Mouse (Mus musculus) midbrain, embryonic 15.5 days (tissue): ENCODE measurements around the gene Thsd4. TPM values are rescaled to one million over a fixed set of nuclear protein-coding genes. Genes with fewer than 3 reads are reported as not detected.

Experiments used
- ATAC-seq: fragments of 200-750 bp; cut with Nextera tagmentation; replicated peaks from 2 replicates; pipeline ENCODE4 v1.8.0; 2017; ENCODE audit warnings: moderate TSS enrichment
- H3K27ac ChIP-seq: fragments of 300-500 bp; sonication (generic); 2 replicates; pipeline ENCODE4 v1.5.1; 2015; ENCODE audit warnings: mild to moderate bottlenecking, inconsistent platforms
- H3K27me3 ChIP-seq: fragments of 300-500 bp; sonication (generic); replicated peaks from 2 replicates; pipeline ENCODE4 v1.6.1; 2015; ENCODE audit warnings: inconsistent platforms
- H3K36me3 ChIP-seq: fragments of 300-500 bp; sonication (generic); replicated peaks from 2 replicates; pipeline ENCODE4 v1.6.1; 2015; ENCODE audit warnings: inconsistent platforms
- H3K4me1 ChIP-seq: fragments of 300-500 bp; sonication (generic); 2 replicates; pipeline ENCODE4 v1.6.1; 2015; ENCODE audit warnings: inconsistent platforms
- H3K4me2 ChIP-seq: fragments of 300-500 bp; sonication (generic); 2 replicates; pipeline ENCODE4 v1.6.1; 2015; ENCODE audit warnings: inconsistent platforms, mild to moderate bottlenecking, moderate library complexity
- H3K4me3 ChIP-seq: fragments of 300-500 bp; sonication (generic); 2 replicates; pipeline ENCODE4 v1.5.1; 2015; ENCODE audit warnings: mild to moderate bottlenecking, inconsistent platforms
- H3K9ac ChIP-seq: fragments of 300-500 bp; sonication (generic); 2 replicates; pipeline ENCODE4 v1.6.1; 2015; ENCODE audit warnings: mild to moderate bottlenecking, inconsistent platforms
- H3K9me3 ChIP-seq: fragments of 300-500 bp; sonication (generic); 2 replicates; pipeline ENCODE4 v1.6.1; 2016; ENCODE audit warnings: inconsistent platforms
- WGBS: fragments of 180-500 bp; shearing (Covaris S2); methylation state at CpG from one replicate; pipeline ENCODE4 v1.1.7; 2015; ENCODE audit warnings: mixed read lengths; 5-methylcytosine and 5-hydroxymethylcytosine counted together
- polyA plus RNA-seq: library from polyadenylated mRNA; unstranded; fragments of >200 nt; fragmentation: Nextera tagmentation; extraction: Ambion mirVana; gene quantifications from 2 replicates; pipeline ENCODE4 v1.2.1, GENCODE M21; 2015

The Thsd4 gene
- polyA plus RNA-seq, 1 experiment from 2014 or later = 6.4 TPM

- no peak overlapping the region for H3K9ac ChIP-seq
These were observed 80.5 kb downstream of the Thsd4 start for GRCm38 (mm10) chr9:60441274-60441902.

GRCm38 (mm10) chr9:60440506-60440905 is 81.3 kb downstream of the Thsd4 start:
- Histone ChIP-seq H3K36me3 (no peaks in the 10 kb centered on the region), H3K27ac (no peak overlapping the region), H3K4me2 (no peak overlapping the region), H3K9me3 (no peaks in the 10 kb centered on the region), H3K4me1 (no peaks in the 10 kb centered on the region), H3K9ac (no peak overlapping the region), H3K27me3 (no peaks in the 10 kb centered on the region), H3K4me3 (no peak overlapping the region)
- 89% methylated on average over 8 of the region's 8 CpGs for WGBS
- ATAC-seq = no peak

More at GRCm38 (mm10) chr9:60441274-60441902, 80.5 kb downstream of the Thsd4 start:
- Histone ChIP-seq H3K27ac (no peak overlapping the region), H3K4me1 (no peaks in the 10 kb centered on the region), H3K27me3 (no peaks in the 10 kb centered on the region), H3K4me2 (no peak overlapping the region), H3K4me3 (no peak overlapping the region), H3K36me3 (no peaks in the 10 kb centered on the region), H3K9me3 (no peaks in the 10 kb centered on the region)
- ATAC-seq = no peak
- WGBS = 71% methylated on average over 10 of the region's 10 CpGs

- no peak overlapping the region for H3K27ac ChIP-seq
- H3K27me3 ChIP-seq = no peaks in the 10 kb centered on the region
- ATAC-seq = no peak
- H3K4me1 ChIP-seq = no peaks in the 10 kb centered on the region
- no peaks in the 10 kb centered on the region for H3K9me3 ChIP-seq
- 90% methylated on average over 3 of the region's 3 CpGs for WGBS
- no peak overlapping the region for H3K4me3 ChIP-seq
- no peak overlapping the region for H3K4me2 ChIP-seq
- H3K9ac ChIP-seq = no peak overlapping the region
- H3K36me3 ChIP-seq = no peaks in the 10 kb centered on the region
These were observed 85.6 kb downstream of the Thsd4 start for GRCm38 (mm10) chr9:60436246-60436645.

- H3K27me3 ChIP-seq = no peaks in the 10 kb centered on the region
- no peak overlapping the region for H3K9ac ChIP-seq
- H3K9me3 ChIP-seq = no peaks in the 10 kb centered on the region
- WGBS = 33% methylated on average over 2 of the region's 2 CpGs
- no peak overlapping the region for H3K27ac ChIP-seq
- H3K4me3 ChIP-seq = no peak overlapping the region
- H3K36me3 ChIP-seq = no peaks in the 10 kb centered on the region
- no peak overlapping the region for H3K4me2 ChIP-seq
- no peak for ATAC-seq
- H3K4me1 ChIP-seq = no peaks in the 10 kb centered on the region
These were observed 87.8 kb downstream of the Thsd4 start for GRCm38 (mm10) chr9:60434093-60434492.

- WGBS = 93% methylated on average over 4 of the region's 4 CpGs
- H3K9me3 ChIP-seq = no peaks in the 10 kb centered on the region
- H3K4me3 ChIP-seq = no peak overlapping the region
- H3K4me2 ChIP-seq = no peak overlapping the region
- no peaks in the 10 kb centered on the region for H3K27me3 ChIP-seq
- no peak overlapping the region for H3K27ac ChIP-seq
- H3K9ac ChIP-seq = no peak overlapping the region
- no peaks in the 10 kb centered on the region for H3K4me1 ChIP-seq
- H3K36me3 ChIP-seq = no peaks in the 10 kb centered on the region
- no peak for ATAC-seq
These were observed 89.9 kb downstream of the Thsd4 start for GRCm38 (mm10) chr9:60431924-60432323.

GRCm38 (mm10) chr9:60430017-60430416 is 91.8 kb downstream of the Thsd4 start:
- H3K36me3 ChIP-seq = no peaks in the 10 kb centered on the region
- H3K9ac ChIP-seq = no peak overlapping the region
- H3K27me3 ChIP-seq = no peaks in the 10 kb centered on the region
- H3K4me2 ChIP-seq = no peak overlapping the region
- H3K4me3 ChIP-seq = no peak overlapping the region
- H3K9me3 ChIP-seq = no peaks in the 10 kb centered on the region
- H3K4me1 ChIP-seq = no peaks in the 10 kb centered on the region
- no peak for ATAC-seq
- WGBS = 51% methylated on average over 4 of the region's 4 CpGs
- no peak overlapping the region for H3K27ac ChIP-seq

GRCm38 (mm10) chr9:60414076-60414755 is 107.6 kb downstream of the Thsd4 start:
- 33% methylated on average over 4 of the region's 4 CpGs for WGBS
- H3K9me3 ChIP-seq = no peaks in the 10 kb centered on the region
- ATAC-seq = no peak
- no peak overlapping the region for H3K27ac ChIP-seq
- no peaks in the 10 kb centered on the region for H3K27me3 ChIP-seq
- no peak overlapping the region for H3K4me2 ChIP-seq
- H3K36me3 ChIP-seq = no peaks in the 10 kb centered on the region
- no peak overlapping the region for H3K9ac ChIP-seq
- H3K4me1 ChIP-seq = peaks cover 7% of the 10 kb centered on the region; the same call in 1 of the 2 replicates
- H3K4me3 ChIP-seq = no peak overlapping the region

DNA sequence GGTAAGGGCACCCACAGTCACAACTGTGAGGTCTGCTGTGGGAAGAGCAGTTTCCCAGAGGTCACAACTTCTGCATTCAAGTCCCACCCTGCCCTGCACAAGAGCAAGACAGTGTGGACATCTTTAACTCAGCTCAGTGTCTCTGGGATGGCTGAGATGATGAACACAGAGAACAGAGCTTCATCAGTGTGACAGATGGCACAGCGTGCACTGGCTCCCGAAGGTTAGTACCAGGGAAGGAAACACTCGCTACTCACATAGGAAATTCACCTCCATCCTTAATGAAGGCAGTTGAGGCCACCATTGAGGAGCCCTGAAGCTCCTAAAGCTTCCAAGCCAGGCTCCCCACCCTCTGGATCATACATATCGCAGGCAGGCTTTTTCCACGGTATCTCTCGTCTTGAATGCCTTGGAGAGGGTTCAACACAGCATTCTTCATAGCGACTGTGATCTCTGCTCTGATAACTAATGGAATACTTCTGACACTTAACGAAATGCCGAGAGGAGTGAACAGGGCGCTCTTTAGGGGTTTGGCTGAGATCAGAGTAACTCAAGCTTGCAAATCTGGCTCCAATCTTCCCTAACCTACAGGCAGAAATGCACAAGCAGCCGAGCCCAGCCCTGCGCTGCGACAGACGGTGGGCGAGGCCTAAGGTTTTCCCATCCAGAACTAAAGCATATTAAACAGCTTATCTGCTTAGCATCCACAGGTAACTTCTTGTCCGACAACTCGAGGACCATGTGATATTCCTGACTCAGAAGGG is 110.8 kb downstream of the Thsd4 start:
- Histone ChIP-seq H3K9ac (no peak overlapping the region), H3K4me2 (no peak overlapping the region), H3K36me3 (no peaks in the 10 kb centered on the region), H3K27ac (no peak overlapping the region), H3K9me3 (no peaks in the 10 kb centered on the region), H3K4me3 (no peak overlapping the region), H3K27me3 (no peaks in the 10 kb centered on the region), H3K4me1 (peaks cover 7% of the 10 kb centered on the region; the same call in 1 of the 2 replicates)
- 70% methylated on average over 17 of the region's 17 CpGs for WGBS
- ATAC-seq = no peak

DNA sequence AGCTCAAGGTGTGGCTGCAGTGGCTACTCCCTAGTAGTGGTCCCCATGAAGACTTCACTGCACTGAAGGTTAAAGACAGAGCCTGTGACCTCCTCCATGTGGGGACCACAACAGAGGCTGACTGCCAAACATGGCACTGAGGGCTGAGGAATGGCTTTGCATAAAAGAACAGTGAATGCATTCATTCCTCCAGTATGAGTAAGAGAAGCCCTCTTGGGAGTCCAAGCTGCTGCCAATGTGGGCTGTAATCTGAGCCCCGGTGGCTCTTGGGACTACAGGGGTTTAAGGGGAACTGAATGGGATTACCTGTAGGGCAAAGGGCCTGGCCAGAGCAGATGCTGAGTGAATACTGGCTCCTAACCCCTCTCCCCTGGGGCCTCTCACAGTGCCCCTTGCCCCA is 114.5 kb downstream of the Thsd4 start:
- no peak overlapping the region for H3K4me3 ChIP-seq
- no peaks in the 10 kb centered on the region for H3K27me3 ChIP-seq
- H3K4me1 ChIP-seq = no peaks in the 10 kb centered on the region; the same call in 1 of the 2 replicates
- no peak overlapping the region for H3K4me2 ChIP-seq
- H3K27ac ChIP-seq = no peak overlapping the region
- H3K9me3 ChIP-seq = no peaks in the 10 kb centered on the region
- ATAC-seq = no peak
- 9% methylated on average over 1 of the region's 1 CpGs for WGBS
- no peaks in the 10 kb centered on the region for H3K36me3 ChIP-seq
- H3K9ac ChIP-seq = no peak overlapping the region

- no peak overlapping the region for H3K4me3 ChIP-seq
- H3K4me2 ChIP-seq = no peak overlapping the region
- no peaks in the 10 kb centered on the region for H3K27me3 ChIP-seq
- H3K4me1 ChIP-seq = no peaks in the 10 kb centered on the region
- H3K27ac ChIP-seq = no peak overlapping the region
- H3K9ac ChIP-seq = no peak overlapping the region
- no peak for ATAC-seq
- H3K9me3 ChIP-seq = no peaks in the 10 kb centered on the region
- 64% methylated on average over 7 of the region's 7 CpGs for WGBS
- no peaks in the 10 kb centered on the region for H3K36me3 ChIP-seq
These were observed 116.1 kb downstream of the Thsd4 start for GRCm38 (mm10) chr9:60405777-60406176.

- no peak overlapping the region for H3K4me3 ChIP-seq
- no peak overlapping the region for H3K4me2 ChIP-seq
- no peak overlapping the region for H3K9ac ChIP-seq
- no peaks in the 10 kb centered on the region for H3K27me3 ChIP-seq
- ATAC-seq = no peak
- no peaks in the 10 kb centered on the region for H3K9me3 ChIP-seq
- 92% methylated on average over 6 of the region's 6 CpGs for WGBS
- no peaks in the 10 kb centered on the region for H3K36me3 ChIP-seq
- no peaks in the 10 kb centered on the region for H3K4me1 ChIP-seq
- H3K27ac ChIP-seq = no peak overlapping the region
These were observed 119.2 kb downstream of the Thsd4 start for GRCm38 (mm10) chr9:60402681-60403080.

DNA sequence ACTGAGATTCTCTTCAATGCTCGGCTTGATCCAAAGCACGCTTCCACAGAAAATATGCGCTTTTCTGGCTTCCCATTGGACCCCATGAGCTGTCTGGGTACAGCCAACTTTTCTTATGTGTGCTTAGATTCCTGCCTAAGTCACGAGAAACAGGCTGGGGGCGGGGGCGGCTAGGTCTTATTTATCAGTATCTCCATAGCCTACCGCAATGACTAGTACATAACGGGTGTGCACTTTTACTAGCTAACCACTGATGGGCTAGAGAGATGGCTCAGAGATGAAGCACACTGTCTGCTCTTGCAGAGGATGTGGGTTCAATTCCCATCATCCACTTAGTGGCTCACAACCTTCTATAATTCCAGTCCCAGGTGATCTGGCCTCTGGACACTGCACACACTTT is 121.8 kb downstream of the Thsd4 start:
- no peaks in the 10 kb centered on the region for H3K36me3 ChIP-seq
- 95% methylated on average over 8 of the region's 8 CpGs for WGBS
- H3K27me3 ChIP-seq = no peaks in the 10 kb centered on the region
- H3K4me2 ChIP-seq = no peak overlapping the region
- ATAC-seq = no peak
- H3K9me3 ChIP-seq = no peaks in the 10 kb centered on the region
- H3K4me3 ChIP-seq = no peak overlapping the region
- no peak overlapping the region for H3K27ac ChIP-seq
- H3K4me1 ChIP-seq = no peaks in the 10 kb centered on the region
- H3K9ac ChIP-seq = no peak overlapping the region
